Mouse (Mus musculus) heart, adult 11 months (tissue): ENCODE measurements around the gene Papss2.
A peak's percentile ranks its signal among the peaks of the same experiment; 100 is the strongest.

ENCODE experiments used
- DNase-seq: peaks from one replicate; pipeline ENCODE4 v3.0.0; 2022

Papss2 gene

GRCm38 (mm10) chr19:32713471-32713870, 117.9 kb downstream of the Papss2 start:
- DNase-seq = peak; percentile 84

GRCm38 (mm10) chr19:32715201-32715600, 119.6 kb downstream of the Papss2 start:
- peak; percentile 97 for DNase-seq

DNA sequence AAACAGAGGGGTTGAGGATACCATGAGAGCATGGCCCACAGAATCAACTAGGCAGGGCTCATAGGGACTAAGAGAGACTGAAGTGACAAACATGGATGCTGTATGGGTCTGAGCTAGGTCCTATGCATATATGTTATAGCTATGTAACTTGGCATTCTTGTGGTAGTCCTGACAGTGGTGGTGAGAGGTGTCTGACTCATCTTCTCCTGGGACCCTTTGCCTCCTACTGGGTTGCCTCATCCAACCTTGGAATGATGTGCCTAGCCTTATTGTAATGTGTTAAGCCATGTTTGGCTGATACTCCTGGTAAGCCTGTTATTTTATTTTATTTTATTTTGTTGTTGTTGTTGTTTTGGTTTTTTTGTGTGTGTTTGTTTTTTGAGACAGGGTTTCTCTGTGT, 120.1 kb downstream of the Papss2 start:
- no peak for DNase-seq
